Mouse (Mus musculus) lung, adult 2 months (tissue): ENCODE results near the gene Kmt2d.

Experiments
- CTCF ChIP-seq: fragments of 200-500 bp; IDR thresholded peaks from 2 replicates; pipeline ENCODE4 v1.5.1; 2011; ENCODE audit warnings: mild to moderate bottlenecking, low read length, control low read depth; ENCODE audit not compliant: insufficient read depth
- POLR2A ChIP-seq: fragments of 200-500 bp; IDR thresholded peaks from 2 replicates; pipeline ENCODE4 v1.6.1; 2011; ENCODE audit warnings: low read depth, mild to moderate bottlenecking, control low read depth, low read length, borderline replicate concordance; ENCODE audit errors: extremely low read depth

DNA sequence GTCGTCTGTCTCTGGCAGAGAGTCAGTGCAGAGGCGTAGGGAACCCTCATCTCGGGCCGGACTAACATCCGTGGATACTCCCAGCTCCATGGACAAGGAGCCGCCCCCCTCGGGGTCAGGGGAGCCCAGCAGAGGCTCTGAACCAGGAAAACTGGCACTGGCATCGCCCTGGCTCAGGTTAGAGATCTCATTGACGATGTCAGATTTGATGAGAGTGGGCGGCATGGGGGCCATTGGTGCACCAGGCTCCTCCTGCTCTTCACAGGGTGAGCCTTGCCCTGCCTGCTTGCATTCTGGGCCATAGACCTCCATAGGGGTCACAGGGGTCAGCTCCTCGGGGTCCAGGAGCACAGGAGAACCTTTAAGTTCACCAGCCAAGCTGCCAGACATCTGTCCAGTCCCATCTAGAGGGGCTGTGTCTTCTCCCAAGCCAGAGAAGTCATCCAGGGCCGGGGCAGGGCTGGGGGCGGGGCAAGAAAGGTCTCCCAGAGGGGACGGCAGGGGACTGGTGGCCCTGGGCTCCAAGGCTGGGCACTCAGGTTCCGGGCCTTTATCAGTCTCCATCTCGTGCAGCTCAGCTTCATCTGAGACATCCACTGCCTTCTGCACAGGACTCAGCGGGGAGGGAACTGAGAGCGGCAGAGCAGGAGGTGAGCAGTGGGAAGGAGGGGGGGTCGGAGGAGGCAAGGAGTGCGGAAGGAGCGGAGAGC lies 9.1 kb downstream of the Kmt2d start:
- TF ChIP-seq CTCF (no peak), POLR2A (no peak)
